Mouse (Mus musculus): ENCODE results near the gene Aqp6. TPM values are rescaled to one million over a fixed set of nuclear protein-coding genes. Genes with fewer than 3 reads are reported as not detected.

Gene Aqp6
- total and polyA plus RNA-seq, 2 experiments = not detected

DNA sequence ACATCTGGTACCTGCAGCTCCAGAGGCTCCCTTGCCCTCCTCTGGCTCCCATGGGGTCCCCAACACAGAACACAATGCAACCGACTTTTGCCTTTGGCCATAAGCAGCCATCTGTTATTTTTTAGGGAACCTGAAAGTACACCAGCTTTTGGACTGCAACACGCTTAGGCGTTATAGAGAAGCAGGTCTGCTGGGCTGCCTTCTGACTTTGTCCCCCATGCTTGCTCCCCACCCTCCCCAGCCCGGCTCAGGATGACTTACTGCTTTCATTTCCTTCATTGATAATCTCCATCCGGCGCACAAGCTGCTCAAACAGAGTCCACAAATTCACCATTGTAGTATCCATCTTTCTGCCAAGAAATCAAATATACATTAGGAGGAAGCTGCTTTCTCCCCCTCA lies 41.4 kb downstream of the Aqp6 start:
- Histone ChIP-seq H3K4me3 (ENCODE audit: insufficient read depth, low read depth, low read length) (no peak overlapping the region), H3K79me2 (ENCODE audit: control insufficient read depth, insufficient read depth, low read length) (peaks cover 15% of the 10 kb centered on the region), H3K27ac (replicated peaks; ENCODE audit: insufficient read depth, low read depth, low read length) (no peak overlapping the region), H3K27me3 (ENCODE audit: control insufficient read depth, insufficient read depth, low read length) (no peaks in the 10 kb centered on the region), H3K9ac (ENCODE audit: low read depth, low read length) (no peak overlapping the region), H3K4me1 (ENCODE audit: control insufficient read depth, insufficient read depth, low read length) (no peaks in the 10 kb centered on the region), H3K36me3 (ENCODE audit: control insufficient read depth, insufficient read depth, low read length) (no peaks in the 10 kb centered on the region)
- TF ChIP-seq CTCF (IDR thresholded peaks at IDR 0.05; ENCODE audit: low read depth, low read length) (no peak), POLR2A (IDR thresholded peaks at IDR 0.05; ENCODE audit: extremely low read depth, insufficient read depth, low read length) (no peak)
- WGBS = 79% methylated on average over 6 of the region's 6 CpGs
- DNase-seq (ENCODE audit: extremely low read depth, low read depth, low spot score) = no peak

DNA sequence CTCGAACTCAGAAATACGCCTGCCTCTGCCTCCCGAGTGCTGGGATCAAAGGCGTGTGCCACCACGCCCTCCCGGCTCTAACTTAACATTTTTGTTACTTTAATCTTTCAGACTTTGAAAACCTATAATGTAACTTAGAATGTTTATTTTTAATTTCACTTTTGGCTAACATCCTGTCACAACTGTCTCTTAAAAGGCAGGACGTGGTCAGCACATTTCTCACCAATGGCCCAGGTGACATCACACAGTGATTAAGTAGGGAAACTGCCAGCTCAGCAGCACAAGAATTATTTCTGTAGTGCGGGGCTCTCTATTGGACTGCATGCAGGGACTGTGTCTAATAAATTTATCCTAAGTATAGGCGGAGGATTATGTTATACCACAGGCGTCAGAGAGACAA lies 42.6 kb downstream of the Aqp6 start:
- Histone ChIP-seq H3K36me3 (ENCODE audit: control insufficient read depth, insufficient read depth, low read length) (no peaks in the 10 kb centered on the region), H3K79me2 (ENCODE audit: control insufficient read depth, insufficient read depth, low read length) (peaks cover 15% of the 10 kb centered on the region), H3K27ac (replicated peaks; ENCODE audit: insufficient read depth, low read depth, low read length) (no peak overlapping the region), H3K9ac (ENCODE audit: low read depth, low read length) (no peak overlapping the region), H3K4me1 (ENCODE audit: control insufficient read depth, insufficient read depth, low read length) (no peaks in the 10 kb centered on the region), H3K4me3 (ENCODE audit: insufficient read depth, low read depth, low read length) (no peak overlapping the region; the same call in 1 of the 2 replicates), H3K27me3 (ENCODE audit: control insufficient read depth, insufficient read depth, low read length) (no peaks in the 10 kb centered on the region)
- TF ChIP-seq POLR2A (IDR thresholded peaks at IDR 0.05; ENCODE audit: extremely low read depth, insufficient read depth, low read length) = no peak
- TF ChIP-seq CTCF (IDR thresholded peaks at IDR 0.05; ENCODE audit: low read depth, low read length) = no peak
- 87% methylated on average over 10 of the region's 10 CpGs for WGBS
- DNase-seq (ENCODE audit: extremely low read depth, low read depth, low spot score) = no peak

DNA sequence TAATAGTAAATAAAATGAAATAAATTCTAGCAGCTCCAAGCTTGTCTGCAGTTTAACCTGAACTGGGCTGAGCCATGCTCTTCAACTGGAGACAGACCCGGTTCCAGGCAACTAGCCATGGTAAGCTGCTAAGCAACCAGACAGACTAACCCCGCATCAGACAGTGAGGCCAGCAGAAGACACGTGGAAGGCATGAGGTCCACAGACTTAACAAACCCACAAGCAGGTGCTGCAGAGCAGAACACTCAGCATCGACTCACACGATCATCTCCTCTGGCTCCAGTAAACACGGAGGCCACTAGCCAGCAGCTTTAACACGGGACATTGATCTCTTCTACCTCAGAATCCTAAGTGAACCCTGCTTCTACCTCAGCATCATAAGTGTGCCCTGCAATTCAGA lies 43.6 kb downstream of the Aqp6 start:
- no peaks in the 10 kb centered on the region for H3K27me3 ChIP-seq (ENCODE audit: control insufficient read depth, insufficient read depth, low read length)
- no peaks in the 10 kb centered on the region for H3K36me3 ChIP-seq (ENCODE audit: control insufficient read depth, insufficient read depth, low read length)
- 69% methylated on average over 7 of the region's 7 CpGs for WGBS
- H3K9ac ChIP-seq (ENCODE audit: low read depth, low read length) = no peak overlapping the region
- no peak for DNase-seq (ENCODE audit: extremely low read depth, low read depth, low spot score)
- H3K27ac ChIP-seq (replicated peaks; ENCODE audit: insufficient read depth, low read depth, low read length) = no peak overlapping the region
- H3K4me3 ChIP-seq (ENCODE audit: insufficient read depth, low read depth, low read length) = no peak overlapping the region
- no peaks in the 10 kb centered on the region for H3K4me1 ChIP-seq (ENCODE audit: control insufficient read depth, insufficient read depth, low read length)
- no peak for TF ChIP-seq POLR2A (IDR thresholded peaks at IDR 0.05; ENCODE audit: extremely low read depth, insufficient read depth, low read length)
- no peak for TF ChIP-seq CTCF (IDR thresholded peaks at IDR 0.05; ENCODE audit: low read depth, low read length)
- H3K79me2 ChIP-seq (ENCODE audit: control insufficient read depth, insufficient read depth, low read length) = peaks cover 15% of the 10 kb centered on the region

GRCm38 (mm10) chr15:99648326-99648725 lies 47.1 kb downstream of the Aqp6 start:
- Histone ChIP-seq H3K27me3 (ENCODE audit: control insufficient read depth, insufficient read depth, low read length) (no peaks in the 10 kb centered on the region), H3K4me1 (ENCODE audit: control insufficient read depth, insufficient read depth, low read length) (no peaks in the 10 kb centered on the region), H3K27ac (replicated peaks; ENCODE audit: insufficient read depth, low read depth, low read length) (no peak overlapping the region), H3K4me3 (ENCODE audit: insufficient read depth, low read depth, low read length) (no peak overlapping the region), H3K9ac (ENCODE audit: low read depth, low read length) (no peak overlapping the region), H3K79me2 (ENCODE audit: control insufficient read depth, insufficient read depth, low read length) (peaks cover 15% of the 10 kb centered on the region), H3K36me3 (ENCODE audit: control insufficient read depth, insufficient read depth, low read length) (no peaks in the 10 kb centered on the region)
- DNase-seq (ENCODE audit: extremely low read depth, low read depth, low spot score) = no peak
- 86% methylated on average over 4 of the region's 4 CpGs for WGBS
- TF ChIP-seq CTCF (IDR thresholded peaks at IDR 0.05; ENCODE audit: low read depth, low read length) (no peak), POLR2A (IDR thresholded peaks at IDR 0.05; ENCODE audit: extremely low read depth, insufficient read depth, low read length) (no peak)

- WGBS = 35% methylated on average over 6 of the region's 6 CpGs
- H3K27ac ChIP-seq (replicated peaks; ENCODE audit: insufficient read depth, low read depth, low read length) = no peak overlapping the region
- no peak overlapping the region for H3K4me3 ChIP-seq (ENCODE audit: insufficient read depth, low read depth, low read length)
- no peak for DNase-seq (ENCODE audit: extremely low read depth, low read depth, low spot score)
- no peaks in the 10 kb centered on the region for H3K36me3 ChIP-seq (ENCODE audit: control insufficient read depth, insufficient read depth, low read length)
- TF ChIP-seq CTCF (IDR thresholded peaks at IDR 0.05; ENCODE audit: low read depth, low read length) (no peak), POLR2A (IDR thresholded peaks at IDR 0.05; ENCODE audit: extremely low read depth, insufficient read depth, low read length) (no peak)
- peaks cover 15% of the 10 kb centered on the region for H3K79me2 ChIP-seq (ENCODE audit: control insufficient read depth, insufficient read depth, low read length)
- H3K9ac ChIP-seq (ENCODE audit: low read depth, low read length) = no peak overlapping the region
- no peaks in the 10 kb centered on the region for H3K27me3 ChIP-seq (ENCODE audit: control insufficient read depth, insufficient read depth, low read length)
- no peaks in the 10 kb centered on the region for H3K4me1 ChIP-seq (ENCODE audit: control insufficient read depth, insufficient read depth, low read length)
Measured at GRCm38 (mm10) chr15:99649067-99649761, 48.0 kb downstream of the Aqp6 start.

- Histone ChIP-seq H3K4me3 (ENCODE audit: insufficient read depth, low read depth, low read length) (no peak overlapping the region), H3K4me1 (ENCODE audit: control insufficient read depth, insufficient read depth, low read length) (no peaks in the 10 kb centered on the region), H3K27me3 (ENCODE audit: control insufficient read depth, insufficient read depth, low read length) (no peaks in the 10 kb centered on the region), H3K79me2 (ENCODE audit: control insufficient read depth, insufficient read depth, low read length) (peaks cover 14% of the 10 kb centered on the region), H3K9ac (ENCODE audit: low read depth, low read length) (no peak overlapping the region), H3K27ac (replicated peaks; ENCODE audit: insufficient read depth, low read depth, low read length) (no peak overlapping the region), H3K36me3 (ENCODE audit: control insufficient read depth, insufficient read depth, low read length) (no peaks in the 10 kb centered on the region)
- DNase-seq (ENCODE audit: extremely low read depth, low read depth, low spot score) = no peak
- WGBS = 42% methylated on average over 2 of the region's 2 CpGs
- TF ChIP-seq POLR2A (IDR thresholded peaks at IDR 0.05; ENCODE audit: extremely low read depth, insufficient read depth, low read length) = no peak
- no peak for TF ChIP-seq CTCF (IDR thresholded peaks at IDR 0.05; ENCODE audit: low read depth, low read length)
Measured at GRCm38 (mm10) chr15:99650304-99650703, 49.1 kb downstream of the Aqp6 start.

Data from liver, adult 2 months (tissue).